Mouse (Mus musculus): ENCODE measurements around the gene Dgcr6.

The Dgcr6 gene

DNA sequence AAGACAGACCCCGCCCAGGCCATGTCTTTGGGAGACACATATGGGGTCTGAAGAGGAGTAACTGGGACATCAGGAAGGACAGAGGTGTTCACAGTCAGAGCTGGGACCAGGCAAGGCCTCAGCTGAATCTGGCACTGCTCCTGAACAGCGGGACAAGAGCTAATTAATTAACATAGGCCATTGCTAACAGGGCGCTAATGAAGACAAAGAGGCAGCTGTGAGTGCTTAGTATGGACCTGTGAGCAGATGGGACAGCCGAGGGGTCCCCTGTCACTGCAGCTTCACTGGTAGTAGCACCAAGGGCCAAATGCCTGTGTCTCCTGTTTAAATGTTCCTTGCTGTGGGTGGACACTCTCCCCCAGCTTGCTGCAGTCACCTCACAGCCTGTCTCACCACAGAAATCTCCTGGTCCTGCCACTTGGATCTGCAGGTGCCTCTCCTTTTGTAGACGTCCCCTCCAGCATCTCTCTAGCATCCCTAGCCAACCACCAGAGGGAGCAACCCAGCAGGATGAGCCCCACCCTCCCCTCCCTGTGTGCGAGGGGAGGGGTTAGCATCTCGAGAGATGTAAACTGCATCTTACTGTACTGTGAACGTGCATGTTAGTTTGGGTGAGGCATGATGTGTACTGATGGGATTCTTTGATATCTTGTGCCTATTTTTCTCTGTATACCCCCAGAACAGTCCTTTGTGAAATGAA, 66.5 kb downstream of the Dgcr6 start:
- no peak for DNase-seq (ENCODE audit: low spot score)

Measured in ovary, postnatal 36 days (tissue).